Mouse (Mus musculus): ENCODE data around the gene Dpp6.
A peak's percentile ranks its signal among the peaks of the same experiment; 100 is the strongest.

Gene Dpp6

DNA sequence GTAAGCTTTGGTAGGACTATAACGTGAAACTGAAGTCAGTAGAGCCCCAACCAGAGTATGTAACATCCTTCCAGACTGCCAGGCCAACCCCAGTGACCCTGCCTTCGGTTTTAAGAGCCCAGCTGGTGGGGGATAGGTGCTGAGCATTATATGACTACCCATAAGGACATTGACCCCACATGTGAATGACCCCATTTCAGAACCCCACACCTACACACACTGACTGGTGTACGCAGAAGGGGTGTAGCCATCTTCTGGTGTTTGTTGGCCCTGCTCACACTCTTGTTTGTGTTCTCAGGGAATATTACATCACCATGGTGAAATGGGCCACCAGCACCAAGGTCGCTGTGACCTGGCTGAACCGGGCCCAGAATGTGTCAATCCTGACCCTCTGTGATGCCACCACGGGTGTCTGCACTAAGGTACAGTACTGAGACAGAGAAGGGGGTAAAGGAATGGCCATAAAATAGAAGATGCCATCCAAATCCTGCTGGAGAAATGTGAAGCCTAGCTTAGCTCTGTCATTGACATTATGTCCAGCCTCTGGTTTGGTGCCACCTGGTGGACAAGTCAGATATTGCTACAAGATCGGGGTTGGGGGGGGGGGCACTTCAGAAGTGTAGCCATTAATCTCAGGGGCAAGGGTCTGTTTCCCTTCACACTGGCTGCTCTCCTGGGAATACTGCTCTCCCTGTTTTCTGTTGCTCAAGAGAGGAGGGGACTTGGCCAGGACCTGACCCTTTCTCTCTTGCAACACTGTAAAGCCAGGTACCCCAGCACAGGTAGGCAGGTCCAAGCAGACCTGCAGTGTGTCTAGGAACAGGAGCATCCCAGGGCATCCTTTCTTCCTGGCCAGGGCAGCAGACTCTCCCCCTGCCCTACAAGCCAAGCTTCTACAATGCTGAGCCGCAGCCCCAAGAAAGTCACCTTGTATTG is 835.1 kb downstream of the Dpp6 start:
- DNase-seq (ENCODE audit: extremely low read depth, insufficient read length, low spot score), result no peak

DNA sequence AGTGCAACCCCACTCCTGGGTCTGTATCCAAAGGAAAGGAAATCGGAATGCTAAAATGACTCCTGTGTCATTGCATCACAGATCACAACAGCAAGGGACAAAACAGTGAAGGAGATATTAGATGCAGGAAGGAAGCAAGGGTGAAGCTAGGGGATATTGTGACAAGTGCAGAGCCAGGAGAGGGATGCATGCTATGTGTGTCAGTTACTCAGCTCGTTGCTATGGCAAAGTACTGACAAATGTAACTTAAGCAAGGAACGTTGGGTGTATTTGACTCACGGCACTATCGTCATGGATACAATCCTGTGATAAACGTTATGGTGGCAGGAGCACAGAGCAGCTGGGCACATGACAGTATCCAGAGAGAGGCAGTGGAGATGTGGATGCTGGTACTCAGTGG is 839.1 kb downstream of the Dpp6 start:
- DNase-seq (ENCODE audit: extremely low read depth, insufficient read length, low spot score), result no peak

DNA sequence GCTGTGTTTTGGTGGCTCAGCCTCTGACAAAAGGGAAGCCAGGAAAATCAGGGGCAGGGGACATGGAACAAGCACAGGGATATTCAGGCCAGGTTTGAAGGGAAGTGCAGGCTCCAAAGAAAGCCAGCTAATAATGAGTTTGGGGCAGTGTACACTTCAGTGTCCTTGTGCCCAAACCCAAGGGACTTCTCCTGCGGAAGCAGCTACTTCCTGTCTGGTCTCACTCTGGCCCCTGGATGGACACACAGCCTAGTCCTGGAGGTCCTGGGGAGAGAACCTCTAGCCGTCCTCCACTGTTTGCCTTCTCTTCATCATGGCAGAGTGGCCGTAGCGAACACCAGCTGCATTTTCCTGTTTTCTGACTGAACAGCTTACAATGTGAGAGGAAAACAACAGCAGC is 840.7 kb downstream of the Dpp6 start:
- DNase-seq (ENCODE audit: extremely low read depth, insufficient read length, low spot score), result no peak

DNA sequence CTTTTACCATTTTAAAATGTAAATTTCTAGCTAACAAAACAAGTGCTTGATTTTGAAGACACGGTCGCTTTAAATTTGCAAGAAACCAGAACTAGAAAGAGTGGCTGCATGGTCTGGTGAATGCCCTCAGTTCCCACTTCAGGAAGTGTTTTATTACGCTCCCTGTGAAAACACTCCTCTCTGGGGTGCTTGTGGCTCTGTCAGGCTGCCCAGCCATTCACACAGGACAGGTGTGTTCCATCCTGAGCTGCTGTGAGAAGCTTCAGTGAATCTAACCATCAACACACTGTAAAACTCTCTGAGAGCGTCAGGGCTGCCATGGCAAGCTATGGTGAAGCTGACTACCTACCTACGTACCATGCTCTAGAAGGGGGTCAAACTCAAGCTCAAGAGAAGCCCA is 841.2 kb downstream of the Dpp6 start:
- DNase-seq (ENCODE audit: extremely low read depth, insufficient read length, low spot score), result no peak

DNA sequence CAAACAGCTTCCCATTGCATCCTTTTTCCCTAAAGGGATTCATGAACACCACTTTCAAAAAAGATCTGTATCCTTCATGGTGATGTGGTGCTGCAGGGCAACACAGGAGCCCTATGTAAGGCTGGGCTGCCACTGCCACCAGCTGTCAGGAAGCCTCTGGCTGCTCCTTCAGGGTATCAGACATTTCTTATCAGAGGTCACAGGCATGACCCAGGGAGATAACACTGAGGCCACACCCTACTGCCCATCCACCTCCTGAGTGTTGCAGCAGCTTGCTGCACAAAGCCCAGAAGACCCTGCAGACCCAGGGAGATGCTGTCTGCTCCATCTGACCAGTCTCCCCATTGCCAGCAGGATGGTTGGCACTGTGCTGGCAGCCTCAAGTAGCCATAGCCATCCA is 841.6 kb downstream of the Dpp6 start:
- no peak for DNase-seq (ENCODE audit: extremely low read depth, insufficient read length, low spot score)

DNA sequence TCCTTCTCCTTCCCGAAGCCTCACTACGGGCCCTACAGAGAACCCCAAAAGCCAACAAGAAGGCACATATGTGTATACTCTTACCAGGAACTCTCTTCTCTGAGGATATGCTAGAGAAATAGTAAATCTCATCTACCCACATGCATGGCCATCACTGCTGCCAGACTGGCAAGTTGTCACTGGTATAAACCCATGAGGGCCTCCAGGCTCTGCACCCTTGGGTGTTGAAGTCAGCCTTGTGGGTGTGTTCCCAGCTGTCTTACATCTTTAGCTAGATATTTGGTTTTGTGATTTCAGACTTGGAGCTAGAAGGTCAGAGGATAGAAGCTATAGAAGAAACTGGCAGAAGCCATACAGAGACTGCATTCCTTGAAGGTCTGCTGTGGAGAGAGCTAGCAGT is 842.0 kb downstream of the Dpp6 start:
- no peak for DNase-seq (ENCODE audit: extremely low read depth, insufficient read length, low spot score)

DNA sequence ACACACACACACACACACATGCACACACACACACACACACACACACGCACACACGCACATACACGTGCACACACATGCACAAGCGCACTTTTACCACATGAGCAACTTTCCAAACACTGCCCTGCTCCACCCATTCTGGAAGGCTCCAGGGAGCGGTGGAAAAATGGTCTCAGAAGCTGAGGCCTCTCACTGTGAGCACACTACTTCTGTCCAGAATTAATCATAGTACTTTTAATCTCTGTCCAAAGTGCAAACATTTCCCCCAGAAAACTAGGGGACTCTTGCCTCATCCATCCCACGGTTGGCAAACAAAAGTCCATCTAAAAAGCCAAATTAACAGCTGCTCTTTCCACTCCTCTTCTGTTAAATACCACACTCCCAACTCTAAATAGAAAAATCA is 842.8 kb downstream of the Dpp6 start:
- DNase-seq (ENCODE audit: extremely low read depth, insufficient read length, low spot score), result no peak

DNA sequence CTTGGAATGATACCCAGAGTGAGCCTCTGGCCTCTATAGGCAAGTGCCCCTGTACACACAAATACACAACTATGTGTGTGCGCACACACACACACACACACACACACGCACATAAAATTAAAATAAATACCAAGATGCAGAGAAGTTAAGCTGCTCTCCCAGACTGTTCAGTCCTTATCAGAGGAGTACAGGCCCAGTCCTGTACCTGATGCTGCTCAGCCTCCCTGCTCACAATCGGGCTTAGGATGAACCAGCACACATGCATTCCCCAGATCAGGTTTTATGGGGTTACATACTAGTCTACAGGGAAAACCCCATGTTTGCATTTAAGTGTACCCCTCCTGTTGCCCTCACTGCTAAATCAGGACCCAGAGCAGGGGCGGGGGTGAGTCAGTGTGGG is 847.1 kb downstream of the Dpp6 start:
- DNase-seq (ENCODE audit: extremely low read depth, insufficient read length, low spot score), result no peak

DNA sequence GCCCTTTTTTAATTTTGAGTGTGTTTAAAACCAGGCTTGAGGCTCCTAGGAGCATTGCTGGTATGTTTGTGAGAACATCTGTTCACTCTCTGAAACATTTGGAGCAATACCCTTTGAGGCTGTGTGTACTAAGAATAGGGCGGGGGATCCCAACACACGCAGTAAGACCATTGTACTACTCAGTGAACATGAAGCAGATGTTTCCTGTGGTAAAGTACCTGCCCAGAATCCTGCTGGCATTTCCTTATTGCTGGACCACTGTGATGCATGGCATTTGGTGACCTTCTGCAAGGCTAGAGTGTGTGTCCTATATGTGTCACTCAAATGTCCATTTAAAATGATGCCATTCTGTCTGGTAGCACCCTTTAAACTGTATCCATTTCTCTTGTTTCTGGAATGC is 854.5 kb downstream of the Dpp6 start:
- no peak for DNase-seq (ENCODE audit: extremely low read depth, insufficient read length, low spot score)

DNA sequence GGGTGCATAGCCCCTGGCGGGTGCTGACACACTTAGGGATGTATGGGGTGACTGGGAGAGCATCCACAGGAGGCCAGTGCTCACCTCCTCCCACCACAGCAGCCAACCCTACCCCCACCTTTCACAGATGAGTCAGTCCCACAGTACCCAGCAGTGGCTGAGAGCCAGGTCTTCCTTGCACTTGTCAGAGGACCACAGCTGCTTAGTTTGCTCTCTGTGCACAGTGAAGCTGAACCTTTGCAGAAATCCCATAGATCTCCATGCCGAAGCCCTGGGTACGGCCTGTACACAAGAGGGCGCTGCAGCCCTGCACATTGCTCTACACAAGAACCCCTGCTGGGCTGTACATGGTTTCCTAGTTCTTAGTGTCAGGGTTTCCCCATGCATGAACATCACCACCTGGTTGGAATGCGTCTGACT is 860.3 kb downstream of the Dpp6 start:
- peak; percentile 71 for DNase-seq (ENCODE audit: extremely low read depth, insufficient read length, low spot score)

DNA sequence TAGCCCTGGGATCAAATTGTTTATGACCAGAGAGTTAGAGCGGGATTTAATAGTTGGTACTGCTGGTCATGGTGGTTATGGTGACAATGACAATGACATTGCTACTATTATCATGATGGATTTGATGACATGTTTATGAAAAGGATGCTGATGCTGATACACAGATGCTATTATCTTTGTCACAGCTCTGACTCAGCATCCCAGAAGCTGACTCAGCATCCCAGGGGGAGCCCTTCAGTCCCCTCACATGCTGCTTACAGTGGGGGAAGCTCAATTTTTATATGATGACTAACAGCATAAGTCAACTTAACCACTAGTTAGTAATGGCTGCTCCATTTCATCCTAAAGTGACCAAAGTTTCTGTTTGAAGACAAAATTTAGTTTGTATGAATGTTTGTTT is 862.1 kb downstream of the Dpp6 start:
- peak; percentile 20 for DNase-seq (ENCODE audit: extremely low read depth, insufficient read length, low spot score)

DNA sequence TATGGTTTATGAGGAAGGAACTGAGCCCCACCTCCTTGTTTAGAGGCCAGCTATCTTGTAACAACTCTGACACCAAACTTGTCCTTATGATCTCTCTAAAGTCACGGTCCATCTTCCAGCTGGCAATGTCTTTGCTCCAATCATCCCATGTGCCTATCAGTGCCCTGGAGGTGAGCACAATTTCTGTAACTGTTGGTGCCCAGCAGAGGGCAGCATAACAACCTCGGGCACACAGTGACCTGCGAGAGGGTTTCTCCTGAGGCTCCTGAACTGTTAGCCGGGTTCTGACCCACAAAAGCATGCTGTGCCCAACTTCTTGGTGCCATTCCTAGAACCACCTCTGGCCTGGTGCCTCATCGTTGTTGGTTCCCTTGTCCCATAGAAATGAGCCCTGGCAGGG is 863.5 kb downstream of the Dpp6 start:
- DNase-seq (ENCODE audit: extremely low read depth, insufficient read length, low spot score), result no peak

DNA sequence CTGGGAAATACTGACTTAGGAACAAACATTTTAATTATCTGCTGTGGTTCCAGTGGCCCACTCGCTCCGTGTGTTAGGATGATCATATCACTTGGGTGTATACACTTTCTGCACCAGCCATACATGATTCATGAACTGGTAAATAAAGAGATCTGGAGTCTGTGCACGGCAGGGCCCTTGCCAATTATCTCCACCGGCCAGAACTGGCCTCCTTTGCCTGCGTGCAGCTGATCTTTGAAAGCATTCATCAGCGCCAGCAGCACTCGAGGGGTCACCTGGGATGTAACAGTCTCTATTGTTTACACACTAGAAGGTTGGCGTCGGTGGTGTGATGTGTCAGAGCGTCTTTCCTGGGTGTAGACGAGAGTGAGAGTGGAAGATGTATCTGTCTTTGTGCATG is 868.2 kb downstream of the Dpp6 start:
- no peak for DNase-seq (ENCODE audit: extremely low read depth, insufficient read length, low spot score)

DNA sequence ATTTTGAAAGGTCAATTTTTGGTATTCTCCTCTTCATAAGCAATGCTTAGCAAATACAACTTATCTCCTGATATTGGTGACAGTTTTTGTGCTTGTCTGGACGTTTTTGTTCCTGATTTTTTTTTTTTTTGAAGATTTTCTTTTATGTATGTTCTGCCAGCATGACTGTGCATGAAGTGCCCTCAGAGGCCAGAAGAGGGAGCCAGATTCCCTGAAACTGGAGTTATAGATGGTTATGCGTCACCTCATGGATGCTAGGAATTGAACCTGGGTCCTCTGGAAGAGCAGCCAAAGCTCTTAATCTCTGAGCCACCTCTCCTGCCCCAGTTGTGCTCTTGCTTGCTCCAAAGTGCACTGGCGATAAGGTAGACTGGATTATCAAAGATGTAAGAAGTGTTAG is 868.9 kb downstream of the Dpp6 start:
- DNase-seq (ENCODE audit: extremely low read depth, insufficient read length, low spot score), result no peak

DNA sequence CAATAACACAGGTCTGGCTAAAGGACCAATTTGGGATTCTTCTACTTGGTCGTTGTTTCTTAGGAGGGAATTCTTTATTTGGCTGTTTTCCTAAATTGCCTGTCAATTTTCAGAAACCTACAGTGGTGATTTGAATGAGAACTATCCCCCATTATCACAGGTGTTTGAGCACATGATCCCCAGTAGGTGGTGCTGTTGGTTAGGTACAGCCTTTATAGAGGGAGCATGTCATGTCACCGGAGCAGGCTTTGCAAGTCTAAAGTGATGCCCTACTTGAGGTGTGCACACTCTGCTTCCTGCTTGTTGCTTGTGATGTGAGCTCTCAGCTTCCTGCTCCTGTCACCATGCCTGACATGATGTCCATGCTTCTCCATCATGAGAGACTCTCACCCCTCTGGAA is 870.3 kb downstream of the Dpp6 start:
- DNase-seq (ENCODE audit: extremely low read depth, insufficient read length, low spot score), result no peak

DNA sequence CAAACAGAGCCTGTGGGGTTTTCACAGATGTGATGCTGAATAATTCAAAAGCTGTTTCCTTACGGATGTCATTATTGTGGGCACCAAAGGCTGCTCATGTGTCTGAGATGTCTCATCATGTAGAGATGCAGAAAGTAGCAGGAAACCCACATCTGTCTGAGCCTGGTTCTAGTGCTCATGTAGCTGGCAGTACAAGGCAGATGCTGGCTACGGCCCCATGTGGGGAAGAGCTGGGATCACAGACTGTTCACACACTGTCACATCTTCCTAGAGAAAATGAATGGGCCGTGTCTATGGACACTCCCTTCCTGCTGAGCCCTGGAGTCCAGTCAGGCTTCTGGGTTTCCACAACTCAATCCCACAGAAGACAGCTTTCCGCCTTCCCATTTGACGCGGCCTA is 885.5 kb downstream of the Dpp6 start:
- DNase-seq (ENCODE audit: extremely low read depth, insufficient read length, low spot score), result no peak

DNA sequence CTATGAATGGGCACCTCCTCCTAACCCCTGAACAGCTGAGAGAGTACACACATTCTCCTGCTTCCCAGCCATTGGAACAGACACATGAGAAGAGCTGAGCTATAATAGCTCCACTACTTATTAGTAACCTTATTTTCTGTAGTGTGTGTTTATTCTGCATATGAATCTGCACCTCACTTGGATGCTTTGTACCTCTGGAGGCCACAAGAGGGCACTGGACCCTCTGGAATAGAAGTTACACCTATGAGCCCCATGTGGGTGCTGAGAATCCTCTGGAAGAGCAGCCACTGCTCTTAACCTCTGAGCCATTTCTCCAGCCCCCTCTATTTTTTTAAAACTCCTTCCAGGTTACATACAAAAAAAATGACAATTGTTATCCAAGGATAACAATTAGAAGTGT is 888.0 kb downstream of the Dpp6 start:
- DNase-seq (ENCODE audit: extremely low read depth, insufficient read length, low spot score), result no peak

DNA sequence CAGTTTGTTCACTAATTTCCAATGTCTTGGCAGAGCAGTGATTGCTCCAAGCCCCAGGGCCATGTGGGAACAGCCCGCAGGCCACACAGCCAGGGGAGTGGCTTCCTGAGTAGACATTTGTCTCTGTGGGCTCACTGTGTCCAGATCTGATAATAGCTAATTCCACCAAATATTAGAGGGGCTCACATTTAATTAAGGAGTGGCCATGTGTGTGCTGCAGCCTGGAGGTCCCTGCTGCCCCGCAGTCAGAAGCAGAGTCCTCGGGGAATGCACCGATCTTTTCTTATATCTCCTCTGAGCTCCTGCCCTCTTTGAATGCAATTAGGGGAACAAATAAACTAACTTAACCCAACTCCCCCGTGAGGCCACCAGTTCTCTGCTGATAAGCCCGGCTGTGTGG is 889.5 kb downstream of the Dpp6 start:
- DNase-seq (ENCODE audit: extremely low read depth, insufficient read length, low spot score), result no peak

DNA sequence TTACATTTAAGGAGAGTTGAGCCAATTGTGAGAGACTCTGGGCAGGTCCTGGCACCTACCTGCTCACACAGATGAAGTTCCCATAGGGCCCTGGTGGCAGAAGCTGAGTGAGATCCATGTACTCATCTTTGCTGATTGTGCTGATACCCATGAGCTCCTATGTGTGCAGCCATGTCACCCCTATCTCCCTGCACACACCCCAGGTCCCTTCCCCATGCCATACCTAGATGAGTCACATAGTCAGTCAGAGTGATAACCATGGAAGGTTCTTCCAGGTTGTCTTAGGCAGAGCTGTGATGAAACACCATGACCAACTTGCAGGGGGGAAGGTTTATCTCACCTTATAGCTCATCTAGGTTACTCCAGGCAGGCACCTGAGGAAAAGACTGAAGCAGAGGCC is 890.3 kb downstream of the Dpp6 start:
- no peak for DNase-seq (ENCODE audit: extremely low read depth, insufficient read length, low spot score)

DNA sequence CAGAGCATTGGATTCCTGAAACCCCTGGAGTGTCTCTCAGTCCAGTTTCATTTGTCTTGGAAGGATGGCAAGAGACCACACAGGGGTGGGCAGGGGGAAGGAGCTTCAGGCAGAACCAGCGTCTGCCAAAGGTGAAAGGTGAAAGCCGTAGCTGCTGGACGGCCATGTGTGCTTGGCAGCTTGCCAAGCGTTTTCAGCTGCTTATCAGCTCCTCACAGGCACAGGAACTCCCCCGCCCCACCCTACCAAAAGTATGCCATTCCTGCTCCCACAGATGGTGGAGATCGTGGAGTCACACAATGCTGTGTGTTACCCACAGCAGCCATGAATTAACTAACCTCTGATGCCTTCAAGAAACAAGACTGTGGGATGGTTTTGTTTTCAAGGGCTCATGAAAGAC is 891.2 kb downstream of the Dpp6 start:
- DNase-seq (ENCODE audit: extremely low read depth, insufficient read length, low spot score), result no peak

DNA sequence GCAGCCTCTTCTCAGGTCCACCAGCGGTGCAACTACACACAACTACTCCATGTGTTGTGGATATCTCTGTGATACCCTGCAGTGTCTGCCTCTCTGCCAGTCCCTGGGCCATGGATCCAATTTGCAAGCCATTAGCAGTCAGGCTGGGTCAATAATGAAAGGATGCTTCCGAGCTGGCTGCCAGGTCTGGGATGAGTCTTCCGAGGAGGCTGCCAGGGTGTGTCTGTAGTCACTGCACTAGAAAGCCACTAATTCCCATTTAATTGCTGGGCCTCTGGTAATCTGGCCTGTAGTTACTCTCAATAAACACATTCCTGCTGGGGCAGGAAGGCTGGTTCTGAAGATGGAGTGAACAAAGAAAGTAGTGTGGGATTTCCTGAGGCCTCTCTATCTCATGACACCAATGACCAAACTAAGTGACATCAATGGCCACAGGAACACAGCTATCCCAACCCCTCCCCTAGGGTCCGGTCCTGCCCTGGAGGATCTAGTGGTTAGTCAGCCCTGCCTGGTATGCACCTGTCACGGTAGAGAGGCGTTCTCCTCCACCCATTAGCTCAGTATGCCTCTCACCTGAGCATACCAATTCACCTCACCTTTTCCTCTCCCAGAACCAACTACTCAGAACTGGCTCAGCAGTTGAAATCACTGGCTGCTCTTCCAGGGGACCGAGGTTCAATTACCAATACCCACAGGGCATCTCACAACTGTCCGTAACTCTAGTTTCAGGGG is 894.6 kb downstream of the Dpp6 start:
- DNase-seq (ENCODE audit: extremely low read depth, insufficient read length, low spot score), result no peak

DNA sequence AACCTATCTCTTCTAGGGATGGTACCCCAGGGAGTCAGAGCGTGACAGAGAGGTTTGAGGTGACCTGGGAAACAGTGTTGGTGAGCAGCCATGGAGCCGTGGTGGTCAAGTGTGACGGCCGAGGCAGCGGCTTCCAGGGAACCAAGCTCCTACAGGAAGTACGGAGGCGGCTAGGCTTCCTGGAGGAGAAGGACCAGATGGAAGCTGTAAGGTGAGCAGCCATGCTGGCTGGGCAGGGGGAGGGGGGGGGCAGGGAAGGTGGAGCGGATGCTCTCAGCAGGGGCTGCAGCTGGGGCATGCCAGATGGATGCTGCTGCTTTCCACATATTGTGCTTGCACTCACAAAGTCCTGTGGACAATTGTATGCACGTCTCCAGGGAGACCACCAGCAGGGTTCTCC is 897.4 kb downstream of the Dpp6 start:
- DNase-seq (ENCODE audit: extremely low read depth, insufficient read length, low spot score), result no peak

Measured in 3134 (cell line).